Mouse (Mus musculus) erythroblast, embryonic 14.5 days (primary cell): ENCODE data around the gene Tspan9.

Experiments
- GATA1 ChIP-seq: IDR thresholded peaks from 2 replicates; pipeline ENCODE4 v1.6.1; 2012; ENCODE audit warnings: low read length, inconsistent platforms, mixed read lengths
- TAL1 ChIP-seq: IDR thresholded peaks from 3 replicates; pipeline ENCODE4 v1.6.1; 2012; ENCODE audit warnings: low read length, inconsistent platforms, mixed read lengths

GRCm38 (mm10) chr6:127978941-127979340 lies 164.5 kb downstream of the Tspan9 start:
- TF ChIP-seq GATA1 (no peak), TAL1 (no peak)
